Mouse (Mus musculus) forebrain, postnatal 0 days (tissue): Measurements from ENCODE around the gene Sypl. TPM values are rescaled to one million over a fixed set of nuclear protein-coding genes. Genes with fewer than 3 reads are reported as not detected.
"Not testable (repeated sequence)": the region's sequence is repeated elsewhere in the genome, so short reads cannot be mapped to it uniquely, and the experiment has no call there.

Source experiments
- ATAC-seq: fragments of 200-750 bp; cut with Nextera tagmentation; 2 replicates; pipeline ENCODE4 v1.8.0; 2017; ENCODE audit warnings: mild to moderate bottlenecking, moderate library complexity
- DNase-seq: peaks from one replicate; pipeline ENCODE4 v3.0.0-alpha.2; 2015
- H3K27ac ChIP-seq: fragments of 300-500 bp; sonication (generic); 2 replicates; pipeline ENCODE4 v1.5.1; 2014; ENCODE audit warnings: low read depth, mild to moderate bottlenecking, antibody characterized with exemption, low read length, moderate library complexity, mixed read lengths
- H3K27me3 ChIP-seq: fragments of 300-500 bp; sonication (generic); 2 replicates; pipeline ENCODE4 v1.6.1; 2014; ENCODE audit warnings: mild to moderate bottlenecking, low read length, mixed read lengths; ENCODE audit not compliant: insufficient read depth
- H3K36me3 ChIP-seq: fragments of 300-500 bp; sonication (generic); 2 replicates; pipeline ENCODE4 v1.6.1; 2014; ENCODE audit warnings: mild to moderate bottlenecking, moderate library complexity; ENCODE audit not compliant: insufficient read depth
- H3K4me1 ChIP-seq: fragments of 300-500 bp; sonication (generic); 2 replicates; pipeline ENCODE4 v1.6.1; 2014; ENCODE audit warnings: antibody characterized with exemption; ENCODE audit not compliant: insufficient read depth
- H3K4me2 ChIP-seq: fragments of 300-500 bp; sonication (generic); 2 replicates; pipeline ENCODE4 v1.6.1; 2014; ENCODE audit warnings: low read depth, mild to moderate bottlenecking, moderate library complexity
- H3K4me3 ChIP-seq: fragments of 300-500 bp; sonication (generic); 2 replicates; pipeline ENCODE4 v1.5.1; 2014; ENCODE audit warnings: low read depth, low read length, mixed read lengths
- H3K9ac ChIP-seq: fragments of 300-500 bp; sonication (generic); 2 replicates; pipeline ENCODE4 v1.6.1; 2014; ENCODE audit warnings: mild to moderate bottlenecking
- H3K9me3 ChIP-seq: fragments of 300-500 bp; sonication (generic); 2 replicates; pipeline ENCODE4 v1.6.1; 2016; ENCODE audit warnings: low read length
- CTCF ChIP-seq: sonication (generic); IDR thresholded peaks from 2 replicates; pipeline ENCODE4 v1.5.1; 2016; ENCODE audit warnings: antibody characterized with exemption, control low read depth, low read depth
- WGBS: fragments of 180-500 bp; shearing (Covaris S2); extraction: QIAGEN DNeasy Blood & Tissue Kit; methylation state at CpG from one replicate; pipeline ENCODE4 v1.1.7; 2014; 5-methylcytosine and 5-hydroxymethylcytosine counted together
- polyA plus RNA-seq: library from polyadenylated mRNA; unstranded; fragments of >200 nt; fragmentation: Nextera tagmentation; extraction: Ambion mirVana; gene quantifications from 2 replicates; pipeline ENCODE4 v1.2.1, GENCODE M21; 2015
- total RNA-seq: library from RNA; depleted of rRNA; stranded (reverse); fragments of >200 nt; gene quantifications from 2 replicates; pipeline ENCODE4 v1.2.3, GENCODE M21; 2014

The Sypl gene
- total and polyA plus RNA-seq, 2 experiments from 2014 or later = 21.3 to 40.1 TPM

GRCm38 (mm10) chr12:32986284-32986683, 32.6 kb downstream of the Sypl start:
- Histone ChIP-seq H3K9ac (no peak overlapping the region), H3K27me3 (no peaks in the 10 kb centered on the region), H3K4me2 (no peak overlapping the region), H3K36me3 (no peaks in the 10 kb centered on the region), H3K4me1 (no peaks in the 10 kb centered on the region), H3K27ac (no peak overlapping the region), H3K4me3 (no peak overlapping the region), H3K9me3 (no peaks in the 10 kb centered on the region)
- ATAC-seq (no peak), DNase-seq (no peak)
- TF ChIP-seq CTCF = no peak
- 35% methylated on average over 1 of the region's 1 CpGs for WGBS

GRCm38 (mm10) chr12:32989731-32990130, 36.0 kb downstream of the Sypl start:
- no peak for TF ChIP-seq CTCF
- H3K27me3 ChIP-seq = no peaks in the 10 kb centered on the region
- H3K4me1 ChIP-seq = no peaks in the 10 kb centered on the region
- H3K36me3 ChIP-seq = no peaks in the 10 kb centered on the region
- H3K9ac ChIP-seq = no peak overlapping the region
- 0 out of 2 replicates have a peak, but pooled peaks have one; percentile 20 for ATAC-seq
- no peaks in the 10 kb centered on the region for H3K9me3 ChIP-seq
- no peak overlapping the region for H3K4me3 ChIP-seq
- no peak overlapping the region for H3K27ac ChIP-seq
- no peak overlapping the region for H3K4me2 ChIP-seq
- WGBS = 66% methylated on average over 12 of the region's 12 CpGs
- no peak for DNase-seq

- H3K27ac ChIP-seq = no peak overlapping the region
- WGBS = 89% methylated on average over 5 of the region's 5 CpGs
- H3K9ac ChIP-seq = no peak overlapping the region
- H3K27me3 ChIP-seq = no peaks in the 10 kb centered on the region
- no peak for TF ChIP-seq CTCF
- no peak overlapping the region for H3K4me3 ChIP-seq
- no peaks in the 10 kb centered on the region for H3K9me3 ChIP-seq
- H3K36me3 ChIP-seq = no peaks in the 10 kb centered on the region
- no peaks in the 10 kb centered on the region for H3K4me1 ChIP-seq
- H3K4me2 ChIP-seq = no peak overlapping the region
- no peak for DNase-seq
- ATAC-seq = no peak
Observed at GRCm38 (mm10) chr12:32994081-32994480, 40.4 kb downstream of the Sypl start.

GRCm38 (mm10) chr12:32995081-32995834, 41.6 kb downstream of the Sypl start:
- WGBS = 81% methylated on average over 4 of the region's 4 CpGs
- Histone ChIP-seq H3K9ac (no peak overlapping the region), H3K4me2 (no peak overlapping the region), H3K4me1 (no peaks in the 10 kb centered on the region), H3K36me3 (no peaks in the 10 kb centered on the region), H3K9me3 (no peaks in the 10 kb centered on the region), H3K4me3 (no peak overlapping the region), H3K27me3 (no peaks in the 10 kb centered on the region), H3K27ac (no peak overlapping the region)
- no peak for DNase-seq
- no peak for TF ChIP-seq CTCF
- no peak for ATAC-seq

GRCm38 (mm10) chr12:32998766-32999165, 45.1 kb downstream of the Sypl start:
- Histone ChIP-seq H3K4me1 (no peaks in the 10 kb centered on the region), H3K9ac (no peak overlapping the region), H3K36me3 (no peaks in the 10 kb centered on the region), H3K27me3 (no peaks in the 10 kb centered on the region), H3K9me3 (no peaks in the 10 kb centered on the region), H3K4me2 (no peak overlapping the region), H3K4me3 (no peak overlapping the region), H3K27ac (no peak overlapping the region)
- no peak for DNase-seq
- ATAC-seq = no peak
- WGBS = 76% methylated on average over 5 of the region's 5 CpGs
- TF ChIP-seq CTCF = no peak

- not testable (repeated sequence) for H3K4me3 ChIP-seq, H3K27ac ChIP-seq, H3K27me3 ChIP-seq, H3K36me3 ChIP-seq, ATAC-seq, DNase-seq, H3K4me1 ChIP-seq, H3K9ac ChIP-seq, H3K4me2 ChIP-seq, H3K9me3 ChIP-seq
- 33% methylated on average over 3 of the region's 3 CpGs for WGBS
Observed at GRCm38 (mm10) chr12:32999778-33000177, 46.1 kb downstream of the Sypl start.

- H3K27ac ChIP-seq = no peak overlapping the region
- no peaks in the 10 kb centered on the region for H3K27me3 ChIP-seq
- ATAC-seq = peak; percentile 57
- H3K36me3 ChIP-seq = no peaks in the 10 kb centered on the region
- DNase-seq = no peak
- H3K9ac ChIP-seq = no peak overlapping the region
- H3K4me2 ChIP-seq = no peak overlapping the region
- no peak for TF ChIP-seq CTCF
- H3K9me3 ChIP-seq = no peaks in the 10 kb centered on the region
- WGBS = 40% methylated on average over 4 of the region's 4 CpGs
- no peak overlapping the region for H3K4me3 ChIP-seq
- no peaks in the 10 kb centered on the region for H3K4me1 ChIP-seq
Observed at GRCm38 (mm10) chr12:33000402-33000801, 46.7 kb downstream of the Sypl start.
